Mouse (Mus musculus) lung, adult 2 months (tissue): ENCODE measurements around the gene Mup4. TPM values are rescaled to one million over a fixed set of nuclear protein-coding genes. Genes with fewer than 3 reads are reported as not detected.

Experiments
- DNase-seq: peaks from one replicate; pipeline ENCODE4 v3.0.0; 2022
- H3K4me1 ChIP-seq: fragments of 200-500 bp; 2 replicates; pipeline ENCODE4 v1.6.1; 2011; ENCODE audit warnings: low read length; ENCODE audit not compliant: control insufficient read depth, insufficient read depth
- H3K4me3 ChIP-seq: fragments of 200-500 bp; replicated peaks from 2 replicates; pipeline ENCODE3; 2011; ENCODE audit warnings: low read depth, mild to moderate bottlenecking, control low read depth, low read length; ENCODE audit errors: extremely low read depth
- CTCF ChIP-seq: fragments of 200-500 bp; IDR thresholded peaks from 2 replicates; pipeline ENCODE4 v1.5.1; 2011; ENCODE audit warnings: mild to moderate bottlenecking, low read length, control low read depth; ENCODE audit not compliant: insufficient read depth
- POLR2A ChIP-seq: fragments of 200-500 bp; IDR thresholded peaks from 2 replicates; pipeline ENCODE4 v1.6.1; 2011; ENCODE audit warnings: low read depth, mild to moderate bottlenecking, control low read depth, low read length, borderline replicate concordance; ENCODE audit errors: extremely low read depth
- WGBS: fragments of 180-500 bp; shearing (Covaris S2); methylation state at CpG from one replicate; pipeline ENCODE4 v1.1.7; 2018; 5-methylcytosine and 5-hydroxymethylcytosine counted together
- polyA plus RNA-seq: library from polyadenylated mRNA; depleted of rRNA; stranded (reverse); fragments of >200 nt; gene quantifications from 2 replicates; pipeline ENCODE4 v1.2.3, GENCODE M21; 2012; rRNA removed

The Mup4 gene
- polyA plus RNA-seq, 1 experiment, result not detected

- Histone ChIP-seq H3K4me1 (no peaks in the 10 kb centered on the region), H3K4me3 (no peak within 1 kb of the TSS)
- TF ChIP-seq POLR2A (no peak), CTCF (no peak)
- WGBS, result 17% methylated on average over 22 of the region's 22 CpGs
- no peak for DNase-seq
Observed at GRCm38 (mm10) chr4:59914608-59915403, 45.7 kb downstream of the Mup4 start, which contains the start of gene Slc46a2. TSS of gene Slc46a2 (minus strand) at chr4:59915056.

GRCm38 (mm10) chr4:59908785-59909184 is 51.7 kb downstream of the Mup4 start:
- 97% methylated on average over 2 of the region's 2 CpGs for WGBS
- TF ChIP-seq POLR2A (no peak), CTCF (no peak)
- DNase-seq, result no peak
- H3K4me3 ChIP-seq, result no peak overlapping the region
- H3K4me1 ChIP-seq, result peaks cover 2% of the 10 kb centered on the region; the same call in 1 of the 2 replicates

GRCm38 (mm10) chr4:59907657-59908230 is 52.8 kb downstream of the Mup4 start:
- H3K4me3 ChIP-seq, result no peak overlapping the region
- TF ChIP-seq POLR2A (no peak), CTCF (no peak)
- peaks cover 2% of the 10 kb centered on the region; the same call in 1 of the 2 replicates for H3K4me1 ChIP-seq
- 44% methylated on average over 10 of the region's 10 CpGs for WGBS
- DNase-seq, result no peak

GRCm38 (mm10) chr4:59907092-59907491 is 53.4 kb downstream of the Mup4 start:
- DNase-seq, result no peak
- 81% methylated on average over 6 of the region's 6 CpGs for WGBS
- peaks cover 2% of the 10 kb centered on the region; the same call in 1 of the 2 replicates for H3K4me1 ChIP-seq
- no peak for TF ChIP-seq POLR2A
- no peak for TF ChIP-seq CTCF
- no peak overlapping the region for H3K4me3 ChIP-seq

Other genes with a start within 250 kb of the Mup4 start
- gene Inip, start 159.1 kb downstream of the Mup4 start, polyA plus RNA-seq, result 6.8 and 8.9 TPM in 2 replicates
- gene Snx30, start 154.9 kb downstream of the Mup4 start, polyA plus RNA-seq, result 5.1 and 7.0 TPM in 2 replicates
- 2.5 TPM in 1 of 2 replicates, not detected in the other for gene Slc46a2, start 45.7 kb downstream of the Mup4 start, polyA plus RNA-seq
- gene Mup6, start 3.6 kb upstream of the Mup4 start, polyA plus RNA-seq, result not detected in 2 replicates
- gene Mup7, start 109.8 kb upstream of the Mup4 start, polyA plus RNA-seq, result 0.31 TPM in 1 of 2 replicates, not detected in the other
- not detected in 2 replicates for gene Mup2, start 193.6 kb upstream of the Mup4 start, polyA plus RNA-seq